Mouse (Mus musculus) frontal cortex, adult (tissue): ENCODE measurements around the gene Hdgf.
"Not testable (repeated sequence)": the region's sequence is repeated elsewhere in the genome, so short reads cannot be mapped to it uniquely, and the experiment has no call there.

Experiments used
- ATAC-seq: cut with Nextera tagmentation; 2 replicates; pipeline ENCODE4 v1.9.2; 2017; ENCODE audit warnings: mild to moderate bottlenecking, moderate library complexity, mixed read lengths; ENCODE audit not compliant: low TSS enrichment

The Hdgf gene

GRCm38 (mm10) chr3:87905880-87906485, at the start of gene Hdgf:
Gene Hdgf, plus strand, starts transcription at chr3:87906321.
- ATAC-seq: peak; percentile 84

- ATAC-seq: no peak
These were observed 48.5 kb upstream of the Hdgf start for GRCm38 (mm10) chr3:87857666-87858065.

GRCm38 (mm10) chr3:87859813-87860212, 46.3 kb upstream of the Hdgf start:
- peak; percentile 90 for ATAC-seq

GRCm38 (mm10) chr3:87864111-87864510, 42.0 kb upstream of the Hdgf start:
- ATAC-seq: not testable (repeated sequence)

- no peak for ATAC-seq
These were observed 28.4 kb upstream of the Hdgf start for GRCm38 (mm10) chr3:87877730-87878129.

GRCm38 (mm10) chr3:87884291-87884690, 21.8 kb upstream of the Hdgf start:
- ATAC-seq: no peak

GRCm38 (mm10) chr3:87884708-87885251, 21.3 kb upstream of the Hdgf start:
- no peak for ATAC-seq

GRCm38 (mm10) chr3:87885281-87886003, 20.7 kb upstream of the Hdgf start, which contains the start of gene Prcc:
Gene Prcc, minus strand, starts transcription at chr3:87885608.
- peak; percentile 97 for ATAC-seq

GRCm38 (mm10) chr3:87886004-87886365, 20.1 kb upstream of the Hdgf start:
- no peak; the same call in 1 of the 2 replicates for ATAC-seq

- ATAC-seq: no peak
These were observed 19.7 kb upstream of the Hdgf start for GRCm38 (mm10) chr3:87886416-87886815.

GRCm38 (mm10) chr3:87887400-87887799, 18.7 kb upstream of the Hdgf start:
- ATAC-seq: not testable (repeated sequence)

- ATAC-seq: no peak
These were observed 14.6 kb upstream of the Hdgf start for GRCm38 (mm10) chr3:87891481-87891880.

- no peak for ATAC-seq
These were observed 12.7 kb upstream of the Hdgf start for GRCm38 (mm10) chr3:87893367-87893905.

- no peak for ATAC-seq
These were observed 6.9 kb upstream of the Hdgf start for GRCm38 (mm10) chr3:87899266-87899665.

- no peak for ATAC-seq
These were observed 6.3 kb upstream of the Hdgf start for GRCm38 (mm10) chr3:87899776-87900175.

GRCm38 (mm10) chr3:87901036-87901624, 5.0 kb upstream of the Hdgf start:
- ATAC-seq: no peak

GRCm38 (mm10) chr3:87901959-87902358, 4.2 kb upstream of the Hdgf start:
- ATAC-seq: not testable (repeated sequence)

- no peak for ATAC-seq
These were observed 2.3 kb upstream of the Hdgf start for GRCm38 (mm10) chr3:87903821-87904220.

- ATAC-seq: peak; percentile 36
These were observed 470 bp downstream of the Hdgf start for GRCm38 (mm10) chr3:87906601-87906980.

- ATAC-seq: peak; percentile 24; the same call in 1 of the 2 replicates
These were observed 1.1 kb downstream of the Hdgf start for GRCm38 (mm10) chr3:87906981-87907857.

GRCm38 (mm10) chr3:87907906-87908305, 1.8 kb downstream of the Hdgf start:
- ATAC-seq: no peak
